Mouse (Mus musculus) naive thymus-derived CD4-positive, alpha-beta T cell, adult 2 months (primary cell): ENCODE data around the gene Tnrc6b.
"Not testable (repeated sequence)": the region's sequence is repeated elsewhere in the genome, so short reads cannot be mapped to it uniquely, and the experiment has no call there.

Experiments
- DNase-seq: peaks from one replicate; pipeline ENCODE4 v3.0.0-alpha.2; 2011; ENCODE audit warnings: low read depth

Gene Tnrc6b

GRCm38 (mm10) chr15:80702910-80703309, 8.2 kb upstream of the Tnrc6b start:
- no peak for DNase-seq

- DNase-seq: peak; percentile 21
Measured at GRCm38 (mm10) chr15:80703495-80703894, 7.6 kb upstream of the Tnrc6b start.

GRCm38 (mm10) chr15:80704267-80704666, 6.8 kb upstream of the Tnrc6b start:
- peak; percentile 91 for DNase-seq

GRCm38 (mm10) chr15:80705828-80706549, 5.1 kb upstream of the Tnrc6b start:
- DNase-seq: peak; percentile 85

- DNase-seq: no peak
Measured at GRCm38 (mm10) chr15:80706596-80706995, 4.5 kb upstream of the Tnrc6b start.

- no peak for DNase-seq
Measured at GRCm38 (mm10) chr15:80707088-80707487, 4.0 kb upstream of the Tnrc6b start.

- DNase-seq: no peak
Measured at GRCm38 (mm10) chr15:80709593-80709992, 1.5 kb upstream of the Tnrc6b start.

GRCm38 (mm10) chr15:80710257-80710607, 881 bp upstream of the Tnrc6b start:
- DNase-seq: no peak

- DNase-seq: peak; percentile 72
Measured at GRCm38 (mm10) chr15:80711401-80712151, 463 bp downstream of the Tnrc6b start.

GRCm38 (mm10) chr15:80714299-80714698, 3.2 kb downstream of the Tnrc6b start:
- no peak for DNase-seq

- DNase-seq: no peak
Measured at GRCm38 (mm10) chr15:80716631-80717135, 5.6 kb downstream of the Tnrc6b start.

GRCm38 (mm10) chr15:80717431-80717830, 6.3 kb downstream of the Tnrc6b start:
- DNase-seq: no peak

GRCm38 (mm10) chr15:80720249-80720648, 9.1 kb downstream of the Tnrc6b start:
- DNase-seq: no peak

- DNase-seq: no peak
Measured at GRCm38 (mm10) chr15:80721861-80722260, 10.7 kb downstream of the Tnrc6b start.

GRCm38 (mm10) chr15:80722366-80722765, 11.3 kb downstream of the Tnrc6b start:
- DNase-seq: no peak

GRCm38 (mm10) chr15:80729477-80729876, 18.4 kb downstream of the Tnrc6b start:
- no peak for DNase-seq

GRCm38 (mm10) chr15:80731043-80731442, 19.9 kb downstream of the Tnrc6b start:
- no peak for DNase-seq

GRCm38 (mm10) chr15:80731511-80731910, 20.4 kb downstream of the Tnrc6b start:
- DNase-seq: no peak

- DNase-seq: no peak
Measured at GRCm38 (mm10) chr15:80732266-80733030, 21.3 kb downstream of the Tnrc6b start.

- peak; percentile 74 for DNase-seq
Measured at GRCm38 (mm10) chr15:80735300-80735699, 24.2 kb downstream of the Tnrc6b start.

- not testable (repeated sequence) for DNase-seq
Measured at GRCm38 (mm10) chr15:80735708-80736107, 24.6 kb downstream of the Tnrc6b start.

GRCm38 (mm10) chr15:80736553-80736952, 25.4 kb downstream of the Tnrc6b start:
- DNase-seq: peak; percentile 57

- no peak for DNase-seq
Measured at GRCm38 (mm10) chr15:80738244-80738643, 27.1 kb downstream of the Tnrc6b start.
